Mouse (Mus musculus): ENCODE results near the gene Fam234b. TPM values are rescaled to one million over a fixed set of nuclear protein-coding genes. Genes with fewer than 3 reads are reported as not detected.

Fam234b gene
- polyA plus RNA-seq, 1 experiment from 2014 or later, result 85.5 TPM

- H3K4me1 ChIP-seq (replicated peaks), result no peaks in the 10 kb centered on the region
- no peak for ATAC-seq (ENCODE audit: low FRiP score)
- H3K27me3 ChIP-seq, result no peaks in the 10 kb centered on the region
- H3K36me3 ChIP-seq, result peaks cover 67% of the 10 kb centered on the region
- 94% methylated on average over 3 of the region's 3 CpGs for WGBS
- no peak overlapping the region for H3K4me3 ChIP-seq
- no peak overlapping the region for H3K27ac ChIP-seq
- no peak overlapping the region for H3K4me2 ChIP-seq
- H3K9ac ChIP-seq, result no peak overlapping the region
- H3K9me3 ChIP-seq, result no peaks in the 10 kb centered on the region
Measured at GRCm38 (mm10) chr6:135235742-135236141, 38.0 kb downstream of the Fam234b start.

GRCm38 (mm10) chr6:135236576-135236975 is 38.8 kb downstream of the Fam234b start:
- ATAC-seq (ENCODE audit: low FRiP score), result no peak
- Histone ChIP-seq H3K9ac (no peak overlapping the region), H3K4me2 (no peak overlapping the region), H3K4me3 (no peak overlapping the region), H3K36me3 (peaks cover 65% of the 10 kb centered on the region), H3K27ac (no peak overlapping the region), H3K27me3 (no peaks in the 10 kb centered on the region), H3K9me3 (no peaks in the 10 kb centered on the region), H3K4me1 (replicated peaks) (no peaks in the 10 kb centered on the region)
- WGBS, result 93% methylated on average over 3 of the region's 3 CpGs

GRCm38 (mm10) chr6:135237326-135237725 is 39.5 kb downstream of the Fam234b start:
- Histone ChIP-seq H3K9ac (no peak overlapping the region), H3K36me3 (peaks cover 58% of the 10 kb centered on the region), H3K4me3 (no peak overlapping the region), H3K4me1 (replicated peaks) (no peaks in the 10 kb centered on the region), H3K27me3 (no peaks in the 10 kb centered on the region), H3K4me2 (no peak overlapping the region), H3K9me3 (no peaks in the 10 kb centered on the region), H3K27ac (no peak overlapping the region)
- 78% methylated on average over 14 of the region's 14 CpGs for WGBS
- no peak for ATAC-seq (ENCODE audit: low FRiP score)

GRCm38 (mm10) chr6:135238211-135238610 is 40.4 kb downstream of the Fam234b start:
- Histone ChIP-seq H3K9me3 (no peaks in the 10 kb centered on the region), H3K27me3 (no peaks in the 10 kb centered on the region), H3K4me3 (no peak overlapping the region), H3K36me3 (peaks cover 50% of the 10 kb centered on the region), H3K4me1 (replicated peaks) (no peaks in the 10 kb centered on the region), H3K4me2 (no peak overlapping the region), H3K27ac (no peak overlapping the region), H3K9ac (no peak overlapping the region)
- WGBS, result 58% methylated on average over 4 of the region's 4 CpGs
- no peak for ATAC-seq (ENCODE audit: low FRiP score)

GRCm38 (mm10) chr6:135240361-135240760 is 42.6 kb downstream of the Fam234b start:
- Histone ChIP-seq H3K27ac (no peak overlapping the region), H3K27me3 (no peaks in the 10 kb centered on the region), H3K9ac (no peak overlapping the region), H3K9me3 (no peaks in the 10 kb centered on the region), H3K4me2 (no peak overlapping the region), H3K36me3 (peaks cover 28% of the 10 kb centered on the region), H3K4me3 (no peak overlapping the region), H3K4me1 (replicated peaks) (no peaks in the 10 kb centered on the region)
- ATAC-seq (ENCODE audit: low FRiP score), result no peak
- 97% methylated on average over 8 of the region's 8 CpGs for WGBS

- no peak overlapping the region for H3K4me2 ChIP-seq
- H3K9me3 ChIP-seq, result no peaks in the 10 kb centered on the region
- no peaks in the 10 kb centered on the region for H3K27me3 ChIP-seq
- no peaks in the 10 kb centered on the region for H3K36me3 ChIP-seq
- no peak overlapping the region for H3K9ac ChIP-seq
- WGBS, result 59% methylated on average over 8 of the region's 8 CpGs
- no peak overlapping the region for H3K27ac ChIP-seq
- ATAC-seq (ENCODE audit: low FRiP score), result no peak
- no peak overlapping the region for H3K4me3 ChIP-seq
- H3K4me1 ChIP-seq (replicated peaks), result peaks cover 6% of the 10 kb centered on the region; the same call in 1 of the 2 replicates
Measured at GRCm38 (mm10) chr6:135245586-135245985, 47.8 kb downstream of the Fam234b start.

- no peak for ATAC-seq (ENCODE audit: low FRiP score)
- Histone ChIP-seq H3K9ac (no peak overlapping the region), H3K4me3 (no peak overlapping the region), H3K27me3 (no peaks in the 10 kb centered on the region), H3K4me1 (replicated peaks) (peaks cover 24% of the 10 kb centered on the region), H3K36me3 (no peaks in the 10 kb centered on the region), H3K27ac (no peak overlapping the region), H3K4me2 (no peak overlapping the region), H3K9me3 (no peaks in the 10 kb centered on the region)
- 62% methylated on average over 6 of the region's 6 CpGs for WGBS
Measured at GRCm38 (mm10) chr6:135247861-135248260, 50.1 kb downstream of the Fam234b start.

GRCm38 (mm10) chr6:135249846-135250531 is 52.2 kb downstream of the Fam234b start:
- WGBS, result 57% methylated on average over 19 of the region's 19 CpGs
- no peak overlapping the region for H3K4me2 ChIP-seq
- H3K27ac ChIP-seq, result no peak overlapping the region
- H3K9ac ChIP-seq, result no peak overlapping the region
- no peaks in the 10 kb centered on the region for H3K9me3 ChIP-seq
- H3K27me3 ChIP-seq, result no peaks in the 10 kb centered on the region
- H3K4me1 ChIP-seq (replicated peaks), result peaks cover 24% of the 10 kb centered on the region
- no peak overlapping the region for H3K4me3 ChIP-seq
- no peak for ATAC-seq (ENCODE audit: low FRiP score)
- H3K36me3 ChIP-seq, result no peaks in the 10 kb centered on the region

GRCm38 (mm10) chr6:135250926-135251699 is 53.3 kb downstream of the Fam234b start:
- Histone ChIP-seq H3K27me3 (no peaks in the 10 kb centered on the region), H3K4me3 (no peak overlapping the region), H3K36me3 (no peaks in the 10 kb centered on the region), H3K4me1 (replicated peaks) (peaks cover 24% of the 10 kb centered on the region), H3K9me3 (peaks cover 5% of the 10 kb centered on the region; the same call in 1 of the 2 replicates), H3K27ac (peak overlapping the region; percentile 82; the same call in 1 of the 2 replicates), H3K9ac (no peak overlapping the region), H3K4me2 (no peak overlapping the region)
- no peak for ATAC-seq (ENCODE audit: low FRiP score)
- 65% methylated on average over 19 of the region's 19 CpGs for WGBS

GRCm38 (mm10) chr6:135251849-135252727 is 54.3 kb downstream of the Fam234b start:
- H3K4me3 ChIP-seq, result peak overlapping the region; percentile 24
- peak overlapping the region; percentile 62 for H3K9ac ChIP-seq
- H3K36me3 ChIP-seq, result no peaks in the 10 kb centered on the region
- peak overlapping the region; percentile 82 for H3K27ac ChIP-seq
- peaks cover 24% of the 10 kb centered on the region for H3K4me1 ChIP-seq (replicated peaks)
- peak overlapping the region; percentile 51 for H3K4me2 ChIP-seq
- ATAC-seq (ENCODE audit: low FRiP score), result peak; percentile 82
- peaks cover 5% of the 10 kb centered on the region; the same call in 1 of the 2 replicates for H3K9me3 ChIP-seq
- H3K27me3 ChIP-seq, result no peaks in the 10 kb centered on the region
- WGBS, result 46% methylated on average over 24 of the region's 24 CpGs

- peak overlapping the region; percentile 51 for H3K4me2 ChIP-seq
- H3K4me3 ChIP-seq, result peak overlapping the region; percentile 24
- peak overlapping the region; percentile 82 for H3K27ac ChIP-seq
- H3K27me3 ChIP-seq, result no peaks in the 10 kb centered on the region
- H3K9ac ChIP-seq, result peak overlapping the region; percentile 62
- peak; percentile 88 for ATAC-seq (ENCODE audit: low FRiP score)
- no peaks in the 10 kb centered on the region for H3K36me3 ChIP-seq
- H3K9me3 ChIP-seq, result peaks cover 5% of the 10 kb centered on the region; the same call in 1 of the 2 replicates
- WGBS, result 4% methylated on average over 16 of the region's 16 CpGs
- peaks cover 24% of the 10 kb centered on the region for H3K4me1 ChIP-seq (replicated peaks)
Measured at GRCm38 (mm10) chr6:135252728-135253077, 54.9 kb downstream of the Fam234b start.

GRCm38 (mm10) chr6:135254153-135254552 is 56.4 kb downstream of the Fam234b start, which contains the start of gene Gsg1:
Gene Gsg1, minus strand, starts transcription at chr6:135254351.
- Histone ChIP-seq H3K4me1 (replicated peaks) (peaks cover 24% of the 10 kb centered on the region), H3K27ac (peak within 1 kb of the TSS; percentile 82; the same call in 1 of the 2 replicates), H3K9ac (no peak within 1 kb of the TSS), H3K36me3 (no peaks in the 10 kb centered on the region), H3K27me3 (no peaks in the 10 kb centered on the region), H3K9me3 (peaks cover 5% of the 10 kb centered on the region; the same call in 1 of the 2 replicates), H3K4me2 (no peak within 1 kb of the TSS), H3K4me3 (no peak within 1 kb of the TSS)
- ATAC-seq (ENCODE audit: low FRiP score), result no peak
- 82% methylated on average over 7 of the region's 7 CpGs for WGBS

Data from hindbrain, embryonic 13.5 days (tissue).